Mouse (Mus musculus) frontal cortex, adult (tissue): ENCODE measurements around the gene Tpk1.
A peak's percentile ranks its signal among the peaks of the same experiment; 100 is the strongest.

ENCODE experiments used
- ATAC-seq: cut with Nextera tagmentation; 2 replicates; pipeline ENCODE4 v1.9.2; 2017; ENCODE audit warnings: mild to moderate bottlenecking, moderate library complexity, mixed read lengths; ENCODE audit not compliant: low TSS enrichment

Tpk1 gene

DNA sequence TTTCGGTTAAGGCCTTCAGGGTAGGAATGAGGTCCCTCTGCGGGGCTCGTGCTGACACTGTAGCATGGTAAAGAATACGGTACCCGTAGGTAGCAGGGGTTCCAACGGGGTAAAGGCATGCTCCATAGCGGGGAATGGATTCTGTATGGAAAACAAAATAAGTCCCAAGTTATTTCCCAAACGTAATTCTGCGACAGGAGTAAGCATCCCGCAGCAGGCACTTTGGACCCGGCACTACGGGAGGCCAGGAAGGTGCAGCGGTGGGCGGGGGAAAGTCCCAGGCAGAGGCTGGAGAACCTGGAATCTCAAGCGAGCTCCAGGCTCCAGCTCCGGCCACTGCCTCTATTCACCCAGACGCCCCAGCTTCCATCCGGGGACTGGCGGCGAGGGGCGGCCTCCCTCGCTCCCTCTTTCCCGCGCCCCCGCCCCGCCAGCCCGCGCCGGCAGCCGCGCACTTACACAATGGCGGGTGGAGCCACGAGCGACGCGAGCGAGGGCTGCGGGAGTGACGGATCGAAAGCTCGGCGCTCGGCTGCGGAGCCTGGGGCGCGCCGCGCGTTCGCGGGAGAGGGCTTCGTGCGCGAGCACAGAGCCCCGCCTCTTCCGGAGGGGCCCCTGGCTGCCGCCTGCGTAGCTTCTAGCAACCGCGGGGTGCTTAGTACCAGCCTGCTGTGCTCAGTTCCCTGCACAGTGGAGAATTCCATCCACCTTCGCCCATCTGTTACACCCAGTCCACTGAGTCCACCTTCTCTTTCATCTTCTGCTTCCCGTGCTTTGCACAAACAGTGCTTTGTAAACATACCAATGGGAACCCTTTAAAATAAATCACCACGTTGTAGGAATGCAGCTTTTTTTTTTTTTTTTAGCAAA, at the start of gene Tpk1:
Gene Tpk1, minus strand, starts transcription at position 602 of the 870 bp plus-strand sequence.
- peak; percentile 93 for ATAC-seq

GRCm38 (mm10) chr6:43702810-43703614, 36.9 kb upstream of the Tpk1 start:
- ATAC-seq: no peak

DNA sequence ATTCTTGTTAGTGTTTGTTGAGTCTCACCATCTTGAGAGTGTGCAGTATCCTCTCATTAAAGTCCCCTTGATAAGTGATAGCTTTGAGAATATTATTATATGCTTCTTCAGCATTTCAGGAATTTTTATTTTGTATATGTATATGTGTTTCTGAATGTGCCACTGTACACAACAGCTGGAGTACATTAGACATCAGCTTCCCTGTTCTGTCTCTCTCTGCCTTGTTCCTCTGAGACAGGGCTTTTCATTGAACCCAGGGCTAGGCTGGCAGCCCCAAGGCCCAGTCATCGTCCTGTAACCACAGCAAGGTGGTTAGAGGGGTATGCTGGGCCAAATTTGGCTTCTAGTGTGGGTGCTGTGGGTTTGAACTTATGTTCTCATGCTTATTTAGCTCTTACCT, 25.8 kb upstream of the Tpk1 start:
- ATAC-seq: no peak

DNA sequence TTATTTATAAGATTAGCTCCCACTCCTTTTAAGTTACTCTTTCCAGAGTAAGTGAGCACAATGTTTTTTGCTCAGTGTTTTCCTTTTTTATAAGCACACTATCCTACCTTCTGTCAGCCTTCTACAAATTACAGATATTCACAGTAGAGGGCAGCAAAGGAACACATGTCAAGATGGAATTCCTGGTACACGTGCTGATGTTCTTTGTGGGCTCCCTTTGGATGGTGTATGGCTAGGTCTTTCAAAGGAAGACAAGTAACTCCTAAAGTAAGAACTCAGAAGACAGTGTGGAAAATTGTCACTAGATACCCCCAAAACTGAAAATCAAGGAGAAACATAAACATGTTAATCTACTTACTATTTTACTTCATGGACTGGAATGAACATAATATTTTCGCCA, 19.9 kb upstream of the Tpk1 start:
- ATAC-seq: peak; percentile 96

- no peak for ATAC-seq
These were observed 16.5 kb upstream of the Tpk1 start for GRCm38 (mm10) chr6:43682535-43682934.

DNA sequence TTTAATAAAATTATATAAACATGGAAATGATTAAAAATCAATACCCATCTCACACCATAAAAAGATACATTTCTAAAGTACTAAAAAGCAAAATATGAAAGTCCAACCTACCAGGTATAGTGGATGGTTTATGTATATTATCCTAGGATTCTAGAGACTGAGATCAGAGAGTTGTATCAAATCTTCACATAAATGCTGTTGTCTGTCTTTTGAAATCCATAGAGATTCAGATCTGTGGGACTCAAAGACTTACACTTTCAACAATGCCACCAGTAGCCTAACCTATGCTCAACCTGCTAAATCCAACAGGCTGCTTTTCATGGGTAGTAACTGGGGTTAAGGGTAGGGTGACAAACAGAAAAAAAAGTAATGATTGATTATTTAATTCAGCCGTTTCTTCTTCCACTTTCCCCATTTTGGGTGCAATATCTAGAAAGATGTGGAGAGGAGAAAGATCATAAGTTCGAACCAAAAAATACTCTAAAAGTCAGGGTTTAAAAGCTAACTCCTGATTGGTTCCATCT, 12.7 kb upstream of the Tpk1 start:
- ATAC-seq: no peak

DNA sequence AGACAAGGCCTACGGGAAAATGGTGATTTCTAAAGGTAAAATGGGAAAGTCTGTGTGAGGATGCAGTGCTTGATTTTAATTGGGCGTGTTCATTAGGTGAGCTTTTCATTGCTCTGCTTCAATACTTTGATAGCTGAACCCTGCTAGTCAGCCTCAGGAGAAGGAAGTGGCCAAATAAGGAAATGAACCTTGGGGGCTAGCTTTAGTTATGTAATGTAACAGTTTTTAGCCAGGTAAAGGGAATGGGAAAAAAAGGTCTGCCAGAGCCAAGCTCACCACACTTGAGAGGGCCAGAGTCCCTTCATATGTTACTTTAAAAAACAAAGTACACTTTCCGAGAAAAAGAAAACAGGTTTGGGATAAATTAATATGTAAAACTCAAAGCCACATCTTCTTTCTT, 11.5 kb upstream of the Tpk1 start:
- no peak for ATAC-seq

DNA sequence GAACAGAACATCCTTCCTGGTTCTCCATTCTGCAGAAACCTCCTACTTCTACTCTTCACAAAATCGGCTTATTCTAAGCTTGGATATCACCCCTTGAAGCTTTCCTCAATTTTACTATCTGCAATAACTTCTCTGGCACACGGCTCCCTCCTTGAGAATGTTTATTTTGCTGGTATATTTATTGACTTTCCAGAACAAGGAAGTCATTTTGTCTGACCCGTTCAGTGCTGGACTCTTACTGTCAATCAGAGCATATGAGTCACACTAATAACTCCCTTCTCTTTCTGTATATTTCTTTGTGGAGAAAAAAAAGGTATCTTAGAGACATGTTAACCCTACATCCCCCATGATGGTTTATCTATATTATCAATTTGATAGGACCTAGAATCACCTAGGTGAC, 10.1 kb upstream of the Tpk1 start:
- ATAC-seq: no peak

GRCm38 (mm10) chr6:43674986-43675760, 9.1 kb upstream of the Tpk1 start:
- peak; percentile 34; the same call in 1 of the 2 replicates for ATAC-seq

- ATAC-seq: no peak
These were observed 4.9 kb upstream of the Tpk1 start for GRCm38 (mm10) chr6:43670939-43671338.

GRCm38 (mm10) chr6:43667681-43668080, 1.6 kb upstream of the Tpk1 start:
- no peak for ATAC-seq

DNA sequence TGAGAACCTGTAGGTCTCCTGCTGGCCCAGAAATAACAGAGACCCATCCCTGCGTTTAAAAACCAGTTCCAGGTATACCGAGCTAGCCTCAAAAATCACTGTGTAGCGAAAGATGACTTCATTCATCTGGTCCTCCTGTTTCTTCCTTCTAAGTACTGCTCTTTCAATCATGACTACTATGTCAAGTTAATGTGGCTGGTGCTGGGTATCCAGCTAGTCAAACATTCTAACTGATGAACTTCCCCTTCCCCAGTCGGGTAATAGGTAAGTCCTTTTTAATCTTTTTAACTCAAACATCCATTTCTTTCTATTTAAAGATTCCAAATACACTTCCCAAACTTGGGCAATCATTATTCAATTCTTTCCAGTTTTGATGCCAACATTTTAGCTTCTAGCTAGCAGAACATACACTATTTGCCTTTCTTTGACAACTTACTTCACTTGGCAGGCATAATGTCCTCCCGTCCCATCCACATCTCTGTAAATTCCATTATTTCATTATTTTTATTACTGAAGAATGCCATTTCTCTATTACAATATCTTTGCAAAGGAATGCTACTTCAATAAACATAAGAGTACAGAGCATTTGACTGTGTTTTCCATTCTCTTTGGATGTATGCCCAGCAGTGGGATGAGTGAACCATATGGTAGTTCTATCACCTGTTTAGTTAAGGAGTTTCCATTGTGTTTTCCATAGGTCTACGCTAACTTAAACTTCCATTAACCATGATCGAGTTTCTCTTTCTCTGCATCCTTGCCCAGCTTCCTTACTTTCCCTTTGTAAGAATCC, 728 bp upstream of the Tpk1 start:
- peak; percentile 11; the same call in 1 of the 2 replicates for ATAC-seq

GRCm38 (mm10) chr6:43661822-43662221, 4.3 kb downstream of the Tpk1 start:
- ATAC-seq: no peak

GRCm38 (mm10) chr6:43658290-43658689, 7.8 kb downstream of the Tpk1 start:
- ATAC-seq: no peak

- ATAC-seq: no peak
These were observed 8.2 kb downstream of the Tpk1 start for GRCm38 (mm10) chr6:43657845-43658244.

DNA sequence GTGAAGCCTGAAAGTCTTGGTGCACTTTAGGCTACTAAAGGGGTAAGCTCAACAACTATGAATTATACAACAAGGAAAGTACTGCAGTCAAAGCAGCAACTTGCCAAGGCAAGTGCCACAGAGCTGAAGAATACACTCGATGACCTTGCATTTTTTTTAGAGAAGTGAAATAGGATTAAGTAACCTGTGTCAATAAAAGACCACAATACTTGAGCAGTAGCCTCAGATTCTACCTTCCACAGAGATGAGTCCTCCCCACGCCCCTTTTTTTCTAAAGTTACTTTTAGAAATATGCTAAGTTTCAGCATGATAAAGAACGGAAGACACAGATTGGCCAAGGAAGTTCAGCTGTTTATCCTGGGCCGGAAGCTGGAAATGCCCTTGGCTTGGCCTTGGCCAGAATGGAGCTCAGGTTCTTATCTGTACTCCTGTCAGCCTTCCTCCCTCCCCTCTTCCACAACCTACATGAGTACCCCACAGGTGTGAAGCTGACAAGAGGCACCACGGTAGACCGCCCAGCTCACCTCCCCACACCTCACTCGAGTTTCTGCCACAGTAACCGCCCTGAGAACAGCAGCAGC, 11.1 kb downstream of the Tpk1 start:
- ATAC-seq: no peak

- ATAC-seq: no peak
These were observed 16.6 kb downstream of the Tpk1 start for GRCm38 (mm10) chr6:43649516-43649915.

DNA sequence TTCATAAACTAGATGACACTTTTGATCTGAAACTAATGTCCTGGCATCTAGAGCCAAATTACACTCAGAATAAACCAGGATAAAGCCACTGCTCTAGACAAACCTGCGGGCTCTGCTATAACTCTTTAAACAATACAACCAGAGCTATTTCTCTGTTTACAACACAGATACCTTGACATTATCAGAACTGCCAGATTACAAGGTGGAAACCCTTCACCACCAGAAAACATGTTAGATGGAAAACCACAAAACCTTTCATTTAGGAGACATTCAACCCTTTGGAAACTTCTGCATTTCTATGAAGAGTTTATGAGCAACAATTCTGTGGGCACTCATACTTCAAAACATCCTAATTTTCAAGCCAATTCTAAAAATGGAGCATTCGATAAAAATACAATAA, 20.4 kb downstream of the Tpk1 start:
- no peak for ATAC-seq

DNA sequence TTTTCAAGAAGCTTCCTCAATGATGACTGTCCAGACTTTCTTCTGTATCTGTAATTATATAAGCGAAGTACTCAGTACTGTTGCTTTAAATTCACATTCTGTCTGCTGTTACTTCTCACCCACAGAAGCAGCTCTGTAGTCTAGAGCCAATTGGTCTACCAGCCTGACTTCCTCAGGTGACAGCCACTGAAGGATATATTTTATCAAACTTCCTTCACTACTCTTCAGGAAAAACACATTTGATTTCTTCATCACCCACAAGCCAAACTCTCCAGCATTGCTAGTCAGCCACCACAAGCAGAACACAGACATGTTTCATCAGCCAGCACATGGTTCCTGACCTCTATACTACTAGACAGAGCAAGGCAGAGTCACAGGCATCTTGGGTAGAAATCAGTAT, 21.0 kb downstream of the Tpk1 start:
- ATAC-seq: peak; percentile 80

GRCm38 (mm10) chr6:43643718-43644117, 22.4 kb downstream of the Tpk1 start:
- no peak for ATAC-seq

GRCm38 (mm10) chr6:43642375-43642774, 23.7 kb downstream of the Tpk1 start:
- ATAC-seq: peak; percentile 79
